Mouse (Mus musculus): ENCODE data around the gene Myoc. TPM values are rescaled to one million over a fixed set of nuclear protein-coding genes. Genes with fewer than 3 reads are reported as not detected.
A peak's percentile ranks its signal among the peaks of the same experiment; 100 is the strongest.

The Myoc gene
- not detected in 2 replicates for polyA plus RNA-seq (2015; fragmentation: Nextera tagmentation; extraction: Ambion mirVana)

GRCm38 (mm10) chr1:162639051-162639750 lies at the start of gene Myoc:
Gene Myoc (plus strand): TSS chr1:162639155.
- WGBS = 86% methylated on average over 10 of the region's 10 CpGs
- H3K9me3 ChIP-seq = no peaks in the 10 kb centered on the region

DNA sequence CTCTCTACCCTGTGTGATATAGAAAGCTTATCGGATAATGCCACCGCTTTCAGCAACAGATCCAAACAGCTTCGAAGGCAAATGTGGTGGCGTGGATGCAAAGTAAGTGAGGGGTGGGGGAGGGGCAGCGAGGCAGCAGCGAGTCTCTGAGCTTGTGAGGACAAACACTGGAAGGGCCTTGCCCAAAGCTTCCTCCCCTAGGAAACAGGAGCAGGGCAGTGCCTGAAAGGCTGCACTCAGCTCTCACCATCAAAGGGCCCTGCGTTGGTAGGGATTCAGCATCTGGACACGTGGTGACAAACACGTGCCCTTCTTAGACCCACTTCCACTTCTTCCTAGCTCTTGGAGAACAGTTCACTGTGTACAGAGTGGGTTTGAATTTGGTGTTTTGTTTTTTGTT lies 49.5 kb upstream of the Myoc start:
- Histone ChIP-seq H3K4me2 (peak overlapping the region; percentile 3; the same call in 1 of the 2 replicates), H3K9ac (0 out of 2 replicates have a peak overlapping the region, but pooled peaks have one; percentile 36)

More at GRCm38 (mm10) chr1:162639051-162639750, at the start of gene Myoc:
- Histone ChIP-seq H3K4me3 (no peak within 1 kb of the TSS), H3K36me3 (no peaks in the 10 kb centered on the region), H3K27me3 (no peaks in the 10 kb centered on the region), H3K4me2 (no peak within 1 kb of the TSS), H3K27ac (replicated peaks) (no peak within 1 kb of the TSS), H3K4me1 (replicated peaks) (no peaks in the 10 kb centered on the region), H3K9ac (no peak within 1 kb of the TSS)
- no peak for ATAC-seq (ENCODE audit: low read depth)

DNA sequence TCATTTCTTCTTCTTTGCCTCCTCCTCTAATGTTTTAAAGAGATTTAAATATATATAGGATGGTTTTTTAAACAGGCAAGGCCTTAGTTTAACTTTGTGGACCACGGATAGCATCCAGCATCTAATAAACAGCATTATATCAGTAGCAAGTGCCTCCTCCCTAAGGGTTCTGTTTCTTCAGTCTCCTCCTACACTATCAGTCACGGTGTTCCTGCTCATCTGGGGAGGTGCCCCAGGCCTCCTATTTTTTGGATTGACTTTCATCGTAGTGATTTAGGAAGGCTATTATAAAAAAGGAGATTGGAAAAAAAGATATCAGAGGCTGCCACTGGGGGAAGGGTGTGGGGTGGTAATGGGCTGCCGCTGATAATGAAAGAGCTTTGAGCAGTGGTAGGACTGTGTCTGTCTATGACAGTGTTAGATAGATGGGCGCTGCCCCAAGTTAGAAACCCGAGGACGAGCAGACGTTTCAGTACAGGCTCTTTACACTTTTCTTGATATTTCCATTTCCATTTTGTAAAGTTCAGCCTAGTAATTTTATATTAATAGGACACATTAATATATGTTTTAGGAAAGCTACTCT lies 48.4 kb upstream of the Myoc start:
- ATAC-seq (ENCODE audit: low read depth) = peak; percentile 60; the same call in 1 of the 2 replicates
- Histone ChIP-seq H3K9me3 (no peaks in the 10 kb centered on the region), H3K27me3 (no peaks in the 10 kb centered on the region), H3K27ac (replicated peaks) (no peak overlapping the region), H3K36me3 (peaks cover 15% of the 10 kb centered on the region), H3K4me1 (replicated peaks) (peaks cover 19% of the 10 kb centered on the region), H3K9ac (no peak overlapping the region), H3K4me3 (no peak overlapping the region), H3K4me2 (no peak overlapping the region)
- WGBS = 43% methylated on average over 8 of the region's 8 CpGs

More for the DNA sequence above, 49.5 kb upstream of the Myoc start:
- Histone ChIP-seq H3K27ac (replicated peaks) (peak overlapping the region; percentile 57; the same call in 1 of the 2 replicates), H3K9me3 (no peaks in the 10 kb centered on the region), H3K4me1 (replicated peaks) (peaks cover 19% of the 10 kb centered on the region), H3K36me3 (peaks cover 21% of the 10 kb centered on the region), H3K4me3 (no peak overlapping the region), H3K27me3 (no peaks in the 10 kb centered on the region)
- WGBS = 5% methylated on average over 9 of the region's 9 CpGs
- peak; percentile 85; the same call in 1 of the 2 replicates for ATAC-seq (ENCODE audit: low read depth)

DNA sequence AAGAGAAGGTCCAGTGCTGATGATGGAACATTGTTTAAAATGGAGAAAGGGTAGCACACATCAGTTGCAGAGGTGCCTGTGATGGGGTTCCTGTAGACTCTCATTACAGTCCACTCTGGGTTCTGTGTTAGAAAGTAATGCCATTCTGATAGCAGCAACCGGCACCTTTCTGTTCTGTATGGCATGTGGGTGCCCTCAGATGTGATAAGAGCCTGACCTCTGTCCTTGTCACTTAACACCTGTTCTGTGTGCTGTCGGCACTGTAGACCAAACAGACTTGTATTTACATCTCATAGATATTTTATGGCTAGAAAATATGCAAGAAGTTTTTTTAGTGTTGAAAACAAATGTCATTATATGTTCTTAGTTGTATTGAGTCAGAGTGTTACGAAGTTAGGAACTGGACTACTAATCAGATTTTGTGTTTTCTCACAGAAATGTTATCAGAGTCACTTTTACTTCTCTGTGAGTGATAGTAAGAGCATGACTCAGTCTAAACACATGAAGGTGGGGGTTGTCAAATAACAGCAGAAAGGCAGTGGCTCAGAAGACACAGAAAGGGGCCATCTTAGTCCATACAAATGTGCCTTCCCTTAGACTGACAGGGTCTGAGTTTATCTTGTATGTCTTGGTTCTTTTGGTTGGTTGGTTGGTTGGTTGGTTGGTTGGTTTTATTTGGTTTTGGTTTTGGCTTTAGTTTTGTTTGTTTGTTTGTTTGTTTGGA lies 41.4 kb upstream of the Myoc start:
- ATAC-seq (ENCODE audit: low read depth) = no peak
- H3K4me2 ChIP-seq = no peak overlapping the region
- no peaks in the 10 kb centered on the region for H3K27me3 ChIP-seq
- H3K9ac ChIP-seq = no peak overlapping the region
- peaks cover 13% of the 10 kb centered on the region for H3K4me1 ChIP-seq (replicated peaks)
- H3K36me3 ChIP-seq = peaks cover 29% of the 10 kb centered on the region
- H3K4me3 ChIP-seq = no peak overlapping the region
- no peaks in the 10 kb centered on the region for H3K9me3 ChIP-seq
- no peak overlapping the region for H3K27ac ChIP-seq (replicated peaks)
- 94% methylated on average over 3 of the region's 3 CpGs for whole genome bisulfite sequencing

DNA sequence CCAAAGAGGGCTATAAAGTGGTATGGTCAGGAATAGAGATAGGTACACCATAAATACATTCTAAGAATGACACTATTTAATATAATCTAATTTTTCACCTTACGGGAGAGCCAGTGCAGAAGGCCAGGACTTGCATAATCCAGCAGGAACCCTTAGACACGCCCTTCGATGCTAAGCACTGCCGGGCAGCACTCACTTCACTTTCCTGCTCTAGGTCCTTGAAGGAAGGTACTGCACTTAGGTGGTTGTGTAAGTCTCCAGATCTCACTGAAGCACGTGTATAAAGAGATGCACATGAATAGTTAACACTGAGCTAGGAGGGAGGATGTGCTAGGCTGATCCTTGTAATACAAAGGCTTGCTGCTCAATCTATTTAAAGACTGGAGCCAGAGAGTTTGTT lies 39.3 kb upstream of the Myoc start:
- WGBS = 87% methylated on average over 5 of the region's 5 CpGs
- no peak overlapping the region for H3K27ac ChIP-seq (replicated peaks)

DNA sequence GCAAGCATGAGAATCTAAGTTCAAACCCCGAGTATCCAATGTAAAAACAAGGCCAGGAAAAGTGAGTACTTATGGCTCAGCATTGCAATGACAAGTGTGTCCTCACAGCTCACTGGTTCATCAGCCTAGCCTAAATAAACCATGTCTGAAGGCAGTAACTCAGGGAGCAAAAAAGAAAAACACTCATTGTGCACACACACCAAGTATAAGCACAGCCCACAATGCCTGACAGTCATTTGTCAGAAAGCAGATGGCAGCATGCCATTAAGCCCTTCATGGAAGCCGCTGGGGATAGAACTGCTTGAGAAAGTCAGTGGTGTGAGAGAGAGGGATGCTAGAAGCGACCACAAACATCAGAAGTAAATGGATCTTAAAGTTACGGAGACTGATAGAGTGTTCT lies 37.7 kb upstream of the Myoc start:
- H3K27me3 ChIP-seq = no peaks in the 10 kb centered on the region
- peak overlapping the region; percentile 55 for H3K27ac ChIP-seq (replicated peaks)
- H3K36me3 ChIP-seq = peaks cover 23% of the 10 kb centered on the region
- H3K4me1 ChIP-seq (replicated peaks) = peaks cover 13% of the 10 kb centered on the region
- peak; percentile 88 for ATAC-seq (ENCODE audit: low read depth)
- no peak overlapping the region for H3K9ac ChIP-seq
- no peak overlapping the region for H3K4me3 ChIP-seq
- no peak overlapping the region for H3K4me2 ChIP-seq
- WGBS = 13% methylated on average over 4 of the region's 4 CpGs
- no peaks in the 10 kb centered on the region for H3K9me3 ChIP-seq

More for the DNA sequence above, 39.3 kb upstream of the Myoc start:
- no peaks in the 10 kb centered on the region for H3K9me3 ChIP-seq
- H3K4me3 ChIP-seq = no peak overlapping the region
- no peak overlapping the region for H3K4me2 ChIP-seq
- no peak for ATAC-seq (ENCODE audit: low read depth)
- no peak overlapping the region for H3K9ac ChIP-seq
- H3K4me1 ChIP-seq (replicated peaks) = peaks cover 13% of the 10 kb centered on the region
- peaks cover 28% of the 10 kb centered on the region for H3K36me3 ChIP-seq
- H3K27me3 ChIP-seq = no peaks in the 10 kb centered on the region

- Histone ChIP-seq H3K4me3 (no peak overlapping the region), H3K36me3 (no peaks in the 10 kb centered on the region), H3K27me3 (no peaks in the 10 kb centered on the region), H3K4me1 (replicated peaks) (peaks cover 5% of the 10 kb centered on the region; the same call in 1 of the 2 replicates), H3K27ac (replicated peaks) (no peak overlapping the region), H3K4me2 (no peak overlapping the region), H3K9ac (no peak overlapping the region), H3K9me3 (no peaks in the 10 kb centered on the region)
- ATAC-seq (ENCODE audit: low read depth) = no peak
- WGBS = 8% methylated on average over 1 of the region's 1 CpGs
These were observed 30.8 kb upstream of the Myoc start for GRCm38 (mm10) chr1:162608127-162608526.

DNA sequence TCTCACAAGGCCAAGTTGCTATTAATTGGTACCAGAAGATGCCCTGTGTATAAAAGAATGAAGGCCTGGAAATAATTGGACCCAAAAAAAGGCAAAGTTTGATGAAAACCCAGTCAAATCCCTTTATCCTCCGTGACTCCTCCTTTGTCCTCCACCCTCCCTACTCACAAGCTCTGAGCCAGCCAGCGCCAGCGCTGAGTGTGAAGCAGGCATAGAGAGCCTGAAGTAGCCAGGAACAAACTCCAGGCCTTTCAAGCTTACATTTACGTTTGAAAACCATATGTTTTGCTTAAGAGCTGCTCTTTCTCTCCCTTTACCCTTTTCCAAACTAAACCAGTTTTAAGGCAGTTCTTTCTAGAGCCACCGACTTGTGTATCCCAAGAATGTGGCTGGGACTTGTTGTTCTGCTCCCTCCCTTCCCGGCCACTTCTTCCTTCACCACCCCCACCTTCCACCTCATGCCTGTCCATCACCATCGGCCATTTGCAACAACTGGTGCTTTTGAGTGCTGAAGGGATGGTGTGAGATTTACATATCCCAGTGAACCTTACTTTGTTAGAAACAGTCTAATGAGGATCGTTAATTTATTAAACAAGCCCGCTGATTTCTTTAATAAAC lies 29.2 kb upstream of the Myoc start:
- H3K27ac ChIP-seq (replicated peaks) = no peak overlapping the region
- H3K4me3 ChIP-seq = no peak overlapping the region
- H3K4me1 ChIP-seq (replicated peaks) = peaks cover 5% of the 10 kb centered on the region; the same call in 1 of the 2 replicates
- no peaks in the 10 kb centered on the region for H3K27me3 ChIP-seq
- no peak overlapping the region for H3K9ac ChIP-seq
- WGBS = 50% methylated on average over 9 of the region's 9 CpGs
- no peaks in the 10 kb centered on the region for H3K9me3 ChIP-seq
- no peak overlapping the region for H3K4me2 ChIP-seq
- no peaks in the 10 kb centered on the region for H3K36me3 ChIP-seq
- no peak for ATAC-seq (ENCODE audit: low read depth)

DNA sequence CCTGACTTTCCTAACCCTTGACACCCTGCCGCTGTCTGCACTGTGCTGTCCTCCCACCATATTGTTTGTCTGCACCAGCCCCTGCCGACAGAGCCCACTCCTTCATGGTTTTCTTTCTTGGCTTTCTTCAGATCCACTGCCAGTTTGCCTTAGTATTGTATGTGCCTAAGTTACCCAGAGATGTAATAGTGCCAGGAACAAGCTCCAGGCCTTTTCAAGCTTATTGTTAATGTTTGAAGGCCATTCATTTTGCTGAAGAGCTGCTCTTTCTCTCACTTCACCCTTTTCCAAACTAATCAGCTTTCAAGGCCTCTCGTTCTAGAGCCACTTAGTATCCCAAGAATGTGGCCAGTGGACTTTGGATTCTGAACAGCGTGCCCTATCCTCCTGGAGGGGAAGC lies 27.8 kb upstream of the Myoc start:
- Histone ChIP-seq H3K27me3 (no peaks in the 10 kb centered on the region), H3K27ac (replicated peaks) (no peak overlapping the region), H3K4me1 (replicated peaks) (peaks cover 5% of the 10 kb centered on the region; the same call in 1 of the 2 replicates), H3K9ac (no peak overlapping the region), H3K36me3 (no peaks in the 10 kb centered on the region), H3K9me3 (no peaks in the 10 kb centered on the region), H3K4me3 (no peak overlapping the region), H3K4me2 (no peak overlapping the region)
- ATAC-seq (ENCODE audit: low read depth) = no peak
- WGBS = 60% methylated on average over 4 of the region's 4 CpGs

DNA sequence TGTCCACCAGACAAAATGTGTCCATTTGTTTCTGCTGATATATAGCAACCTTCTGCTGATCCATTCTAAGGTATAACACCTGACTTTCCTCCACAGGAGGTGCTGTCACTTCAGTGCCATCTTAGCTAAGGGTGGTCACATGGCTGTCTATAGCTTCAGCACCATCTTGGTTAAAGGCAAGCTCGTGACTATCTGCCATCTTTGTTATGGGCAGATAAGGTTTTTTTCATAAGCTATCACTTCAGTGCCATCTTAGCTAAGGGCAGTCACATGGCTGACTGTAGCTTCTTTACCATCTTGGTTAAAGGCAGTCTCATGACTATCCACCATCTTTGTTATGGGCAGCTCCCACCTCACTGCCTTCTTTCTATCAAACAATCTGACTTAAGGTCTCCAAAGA lies 23.4 kb upstream of the Myoc start:
- no peaks in the 10 kb centered on the region for H3K36me3 ChIP-seq
- H3K9me3 ChIP-seq = no peaks in the 10 kb centered on the region
- H3K9ac ChIP-seq = no peak overlapping the region
- no peak overlapping the region for H3K27ac ChIP-seq (replicated peaks)
- no peak overlapping the region for H3K4me2 ChIP-seq
- H3K4me3 ChIP-seq = no peak overlapping the region
- WGBS = 85% methylated on average over 1 of the region's 1 CpGs
- H3K27me3 ChIP-seq = no peaks in the 10 kb centered on the region
- no peaks in the 10 kb centered on the region for H3K4me1 ChIP-seq (replicated peaks)
- ATAC-seq (ENCODE audit: low read depth) = peak; percentile 96

DNA sequence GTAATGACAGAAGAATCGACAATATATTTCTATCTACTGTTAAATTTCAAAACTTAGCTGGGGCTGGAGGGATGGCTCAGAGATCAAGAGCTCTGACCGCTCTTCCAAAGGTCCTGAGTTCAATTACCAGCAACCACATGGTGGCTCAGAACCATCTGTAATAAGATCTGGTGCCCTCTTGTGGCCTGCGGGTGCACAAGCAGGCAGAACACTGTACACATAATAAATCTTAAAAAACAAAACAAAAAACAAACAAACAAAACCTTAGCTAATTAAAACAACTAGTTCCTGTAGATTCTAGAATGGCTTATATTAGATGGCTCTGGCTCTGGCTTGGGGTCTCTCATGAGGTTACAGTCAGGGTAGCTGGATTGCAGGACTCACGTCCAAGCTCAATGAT lies 18.5 kb upstream of the Myoc start:
- Histone ChIP-seq H3K27me3 (no peaks in the 10 kb centered on the region), H3K4me2 (no peak overlapping the region), H3K36me3 (no peaks in the 10 kb centered on the region), H3K4me1 (replicated peaks) (peaks cover 15% of the 10 kb centered on the region), H3K9me3 (no peaks in the 10 kb centered on the region), H3K27ac (replicated peaks) (no peak overlapping the region), H3K9ac (no peak overlapping the region), H3K4me3 (no peak overlapping the region)
- ATAC-seq (ENCODE audit: low read depth) = no peak
- 60% methylated on average over 4 of the region's 4 CpGs for WGBS

DNA sequence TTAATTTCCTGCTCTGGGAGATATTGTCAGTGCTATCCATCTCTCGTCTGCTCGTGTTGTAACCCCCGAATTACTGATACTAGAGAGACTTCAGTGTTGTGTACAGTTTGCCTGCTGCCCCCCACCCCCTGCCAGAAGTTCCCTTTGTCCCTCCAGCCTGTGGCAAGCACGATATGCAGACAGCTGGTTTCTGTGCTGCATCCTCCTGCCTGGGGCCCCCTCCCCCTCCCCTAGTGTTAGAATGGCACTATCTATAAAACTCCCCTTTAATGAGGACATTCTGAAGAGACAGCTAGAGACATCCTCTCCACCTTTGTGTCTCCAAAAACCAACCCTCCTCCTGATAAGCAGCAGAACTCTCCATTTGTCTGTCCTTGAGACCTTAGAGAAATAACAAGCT lies 15.1 kb upstream of the Myoc start:
- no peak overlapping the region for H3K27ac ChIP-seq (replicated peaks)
- H3K4me1 ChIP-seq (replicated peaks) = peaks cover 15% of the 10 kb centered on the region
- no peaks in the 10 kb centered on the region for H3K9me3 ChIP-seq
- 16% methylated on average over 4 of the region's 4 CpGs for WGBS
- H3K36me3 ChIP-seq = no peaks in the 10 kb centered on the region
- no peak overlapping the region for H3K4me3 ChIP-seq
- H3K27me3 ChIP-seq = no peaks in the 10 kb centered on the region
- H3K9ac ChIP-seq = no peak overlapping the region
- no peak overlapping the region for H3K4me2 ChIP-seq
- peak; percentile 60 for ATAC-seq (ENCODE audit: low read depth)
